Mouse (Mus musculus) spleen, postnatal 36 days (tissue): Measurements from ENCODE around the gene Pik3r1.

Source experiments
- DNase-seq, 2 experiments: peaks; one replicate each; pipeline ENCODE4 v3.0.0; 2022; ENCODE audit warnings: low spot score in 2 of 2, mixed read lengths in 1 of 2

The Pik3r1 gene

DNA sequence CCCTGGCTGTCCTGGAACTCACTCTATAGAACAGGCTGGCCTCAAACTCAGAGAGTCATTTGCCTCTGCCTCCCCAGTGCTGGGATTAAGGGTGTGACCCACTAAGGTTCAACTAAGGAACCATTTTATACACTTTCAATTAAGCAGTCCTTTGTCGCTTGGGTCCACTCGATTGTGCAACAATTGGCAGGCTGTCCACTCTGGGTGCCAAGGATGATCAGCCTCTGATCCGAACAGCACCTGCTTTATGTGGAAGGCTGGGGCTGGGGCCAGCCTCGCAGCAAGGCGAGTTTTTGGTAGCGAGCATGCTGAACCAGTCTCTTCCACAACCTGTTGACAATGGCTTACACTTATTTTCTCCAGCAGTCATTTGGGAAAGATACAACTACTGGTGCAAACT is 29.2 kb downstream of the Pik3r1 start:
- no peak for DNase-seq

DNA sequence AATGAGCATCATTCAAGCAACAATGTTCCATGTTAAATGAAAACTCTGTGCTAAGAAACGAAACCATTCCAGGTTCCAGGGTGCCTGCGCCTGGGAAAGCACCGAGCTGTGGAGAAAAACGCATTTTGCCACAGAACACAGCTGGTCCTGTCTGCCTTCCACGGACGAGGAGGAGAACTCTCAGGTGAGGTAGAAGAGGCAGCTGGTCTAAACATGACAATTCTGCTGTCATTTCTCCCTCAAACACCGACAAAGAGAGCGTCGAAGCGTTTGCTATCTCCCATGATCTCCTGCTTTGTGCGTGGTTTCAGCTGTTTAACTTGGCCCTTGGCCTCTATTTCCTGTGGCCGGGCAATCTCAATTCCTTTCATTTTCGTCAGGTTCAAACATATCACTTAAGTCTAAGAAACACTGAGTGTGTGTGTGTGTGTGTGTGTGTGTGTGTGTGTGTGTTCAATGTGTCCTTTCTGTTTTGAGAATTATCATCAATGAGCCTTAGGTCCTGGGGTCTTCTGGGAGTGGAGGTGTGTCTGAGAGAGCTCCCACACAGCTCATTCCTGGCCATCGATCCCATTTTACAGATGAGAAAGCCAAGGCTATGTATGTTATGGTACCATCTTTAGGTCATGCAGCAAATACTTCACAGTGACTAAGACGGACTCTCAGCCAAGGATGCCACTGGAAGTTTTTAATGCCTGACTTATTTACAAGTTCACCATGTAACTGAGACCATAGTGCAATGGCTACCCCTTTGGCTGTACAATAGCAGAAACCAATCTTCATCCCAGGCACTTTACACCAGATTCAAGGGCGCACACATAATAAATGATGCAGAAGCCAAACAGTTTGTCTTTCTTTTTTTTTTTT is 31.3 kb downstream of the Pik3r1 start:
- no peak for DNase-seq

DNA sequence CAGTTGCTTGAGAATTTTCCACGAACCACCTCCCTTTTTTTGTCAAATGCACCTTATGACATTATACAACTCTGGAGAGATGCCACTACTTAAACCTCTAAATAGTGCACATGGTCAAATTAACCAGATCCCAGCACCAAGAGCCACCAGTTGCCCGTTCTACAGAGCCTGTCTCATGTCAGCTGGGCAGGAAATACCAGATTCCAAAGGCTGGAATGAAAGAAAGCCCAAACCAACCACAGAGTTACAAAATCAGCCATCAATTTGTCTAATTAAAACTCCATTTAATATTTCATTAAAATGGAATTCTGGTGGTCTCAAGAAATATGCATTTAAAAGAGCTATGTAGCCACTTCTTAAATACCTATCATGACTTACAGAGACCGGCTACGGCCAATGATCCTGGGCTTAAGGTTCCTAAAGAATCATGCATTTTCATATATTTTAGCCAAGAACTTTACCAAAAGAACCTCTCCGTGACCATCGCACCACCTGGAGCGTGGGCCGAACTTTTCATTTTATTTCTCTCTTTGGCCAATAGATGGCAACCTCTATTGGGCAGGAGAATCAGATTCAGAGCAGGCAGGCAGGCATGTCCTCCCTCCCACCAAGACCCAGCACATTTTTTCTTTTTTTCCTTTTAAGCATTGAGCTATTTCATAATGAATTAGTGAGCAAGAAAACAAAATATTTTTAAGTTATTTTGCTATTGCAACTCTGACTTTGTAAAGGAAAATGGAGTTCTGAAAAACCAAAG is 32.5 kb downstream of the Pik3r1 start:
- DNase-seq: no peak

DNA sequence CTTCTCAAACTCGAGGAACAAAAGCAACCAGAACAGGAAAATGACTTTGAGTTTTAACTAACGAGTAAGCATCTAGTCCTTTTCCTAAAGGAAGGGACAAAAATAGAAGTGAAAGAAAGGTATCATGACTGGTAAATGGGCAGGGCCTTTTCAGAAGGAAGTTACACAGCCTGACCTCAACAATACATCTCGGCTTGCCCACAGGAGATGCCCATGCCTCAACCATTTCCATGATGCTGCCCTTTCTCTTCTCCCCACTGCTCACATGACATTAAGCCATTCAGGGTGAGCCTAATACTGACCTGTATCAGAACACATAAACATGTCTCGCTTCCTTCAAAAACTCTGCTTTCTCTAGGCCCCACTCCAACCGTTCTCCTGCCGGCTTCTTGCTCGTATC is 33.8 kb downstream of the Pik3r1 start:
- DNase-seq: no peak

DNA sequence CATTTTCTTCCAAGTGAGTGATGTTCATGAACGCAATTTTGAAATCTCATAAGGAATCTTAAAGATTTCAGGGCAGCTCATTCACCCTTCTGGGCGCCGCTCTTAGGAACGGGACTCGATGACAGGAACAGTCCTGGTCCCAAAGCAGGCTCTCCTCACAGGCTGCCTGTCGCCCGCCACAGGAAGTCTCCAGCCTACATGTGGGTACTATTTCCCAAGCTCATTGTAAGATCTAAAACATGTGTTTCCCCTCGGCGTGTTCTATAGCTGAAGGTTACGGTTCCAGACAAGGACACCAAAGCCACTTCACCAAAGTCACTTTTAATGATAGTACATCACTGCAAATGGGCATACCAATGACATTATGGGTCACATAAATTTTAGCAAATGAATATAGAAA is 35.3 kb downstream of the Pik3r1 start:
- DNase-seq: no peak

DNA sequence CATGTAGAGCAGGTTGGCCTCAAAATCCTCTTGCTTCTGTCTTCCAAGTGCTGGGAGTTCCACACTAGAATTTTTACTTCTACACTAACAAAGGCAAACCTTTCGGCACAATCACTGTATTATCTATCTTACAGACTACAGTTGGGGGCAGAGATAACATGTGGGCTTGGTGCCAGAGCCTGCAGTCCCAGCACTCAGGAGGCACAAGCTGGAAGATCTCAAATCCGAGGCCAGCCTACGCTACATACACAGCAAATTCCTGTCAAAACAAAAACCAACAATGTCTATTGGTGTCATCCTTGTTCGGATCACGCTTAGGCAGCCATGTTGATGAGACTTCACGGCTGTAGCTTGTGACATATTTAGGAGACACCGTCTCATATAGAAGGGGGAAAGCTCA is 36.2 kb downstream of the Pik3r1 start:
- no peak for DNase-seq

DNA sequence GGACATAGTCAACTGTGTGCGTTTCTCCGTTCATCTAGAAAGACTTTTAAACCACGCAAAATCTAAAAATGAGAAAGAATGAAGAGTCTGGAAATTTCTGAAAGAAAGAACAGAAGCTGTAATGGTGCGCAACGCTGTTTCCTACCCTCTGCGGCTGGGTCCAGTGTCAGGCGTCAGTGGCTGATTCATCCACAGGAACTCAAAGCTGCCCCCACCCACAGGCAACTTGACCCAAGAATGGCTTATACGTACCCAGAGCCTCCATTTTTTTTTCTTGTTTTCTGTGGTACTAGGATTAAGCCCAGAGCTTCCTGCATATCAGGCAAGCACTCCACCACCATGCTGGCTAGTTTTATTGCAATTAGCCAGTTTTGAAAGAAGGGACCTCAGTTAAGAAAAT is 37.7 kb downstream of the Pik3r1 start:
- DNase-seq: no peak

DNA sequence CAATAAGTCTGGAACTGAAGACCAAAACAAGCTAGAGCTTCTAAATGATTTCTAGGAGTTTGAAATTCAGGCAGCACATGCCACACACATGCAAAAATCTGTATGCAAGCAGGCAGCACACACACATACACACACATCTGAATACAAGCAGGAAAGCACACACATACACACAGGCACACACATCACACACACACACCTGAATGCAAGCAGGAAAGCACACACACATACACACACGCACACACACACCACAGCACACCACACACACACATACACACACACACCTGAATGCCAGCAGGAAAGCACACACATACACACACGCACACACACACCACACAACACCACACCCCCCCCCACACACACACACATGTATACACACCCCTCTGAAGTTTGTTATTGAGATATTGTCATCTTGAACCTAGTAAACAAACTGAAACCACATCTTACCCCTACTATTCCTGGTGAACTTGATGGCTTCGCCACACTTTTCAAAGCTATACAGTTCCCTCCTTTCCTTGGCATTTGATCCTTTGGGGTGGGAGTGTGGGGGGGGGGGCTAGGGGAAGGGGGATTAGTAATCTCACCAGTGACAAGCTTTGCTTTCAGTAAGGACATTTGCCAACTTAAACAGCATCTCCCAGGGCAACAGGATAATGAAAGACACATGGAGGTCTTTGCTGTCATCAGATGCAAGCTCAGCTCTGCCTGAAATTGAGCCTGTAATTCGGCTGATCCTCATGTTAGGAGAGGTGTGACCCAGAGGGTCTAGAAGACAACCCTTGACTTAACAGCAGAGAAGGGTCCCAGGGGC is 38.6 kb downstream of the Pik3r1 start:
- no peak for DNase-seq

DNA sequence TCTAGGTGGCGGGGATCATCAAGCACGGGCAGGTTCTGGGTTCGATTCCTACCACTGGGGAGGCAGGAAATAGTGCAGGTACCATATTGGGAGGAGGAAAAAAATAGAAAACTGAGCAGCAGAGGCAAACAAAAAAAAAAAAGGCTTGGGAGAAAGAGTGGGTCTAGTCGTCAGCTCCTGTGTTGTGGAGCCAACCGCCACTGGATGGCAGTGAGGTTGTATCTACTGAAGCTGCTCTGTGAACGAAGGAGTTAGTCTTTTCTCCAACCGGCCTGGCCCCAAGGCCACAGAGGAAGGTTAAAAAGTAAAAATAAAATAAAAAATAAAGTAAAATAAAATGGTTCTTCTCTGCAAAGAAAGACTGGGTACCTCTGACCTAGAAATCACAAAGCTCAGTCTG is 39.2 kb downstream of the Pik3r1 start:
- no peak for DNase-seq

DNA sequence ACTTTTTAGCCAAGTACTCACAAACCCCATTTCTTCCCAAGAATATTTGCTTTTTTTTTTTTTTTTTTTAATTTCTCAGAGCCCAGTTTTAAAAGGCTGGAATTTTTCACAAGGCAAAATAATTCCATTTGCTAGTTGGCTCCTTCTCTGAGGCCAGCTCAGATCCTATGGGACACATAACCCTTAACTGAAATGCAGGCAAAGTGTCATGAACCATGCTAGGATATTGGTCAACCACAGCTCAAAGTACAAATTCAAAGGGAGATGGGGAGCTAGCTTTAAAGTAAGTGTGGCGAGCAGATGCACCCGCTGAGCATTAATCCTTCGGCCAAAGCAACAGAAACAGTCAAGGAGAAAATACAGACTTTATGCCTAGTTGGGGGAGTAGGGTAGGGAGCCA is 39.7 kb downstream of the Pik3r1 start:
- no peak for DNase-seq

DNA sequence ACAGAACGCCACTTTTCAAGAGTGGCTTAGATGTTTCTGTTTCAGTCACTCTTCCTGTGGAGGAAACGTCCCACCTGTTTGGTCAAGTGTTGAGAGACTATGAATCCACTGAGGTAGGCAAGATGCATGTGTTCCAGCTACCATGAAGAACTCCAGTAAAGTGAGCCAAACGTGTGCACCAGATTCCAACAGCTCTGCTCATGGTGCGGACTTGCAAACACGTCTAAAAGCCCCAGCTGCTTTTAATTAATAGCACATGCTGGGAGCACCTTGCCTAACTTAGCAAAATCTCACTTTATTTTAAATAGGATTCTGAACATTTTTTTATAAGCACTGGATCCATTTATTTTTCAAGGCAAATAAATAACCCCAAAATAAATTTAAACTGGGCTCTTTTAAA is 40.2 kb downstream of the Pik3r1 start:
- no peak for DNase-seq

DNA sequence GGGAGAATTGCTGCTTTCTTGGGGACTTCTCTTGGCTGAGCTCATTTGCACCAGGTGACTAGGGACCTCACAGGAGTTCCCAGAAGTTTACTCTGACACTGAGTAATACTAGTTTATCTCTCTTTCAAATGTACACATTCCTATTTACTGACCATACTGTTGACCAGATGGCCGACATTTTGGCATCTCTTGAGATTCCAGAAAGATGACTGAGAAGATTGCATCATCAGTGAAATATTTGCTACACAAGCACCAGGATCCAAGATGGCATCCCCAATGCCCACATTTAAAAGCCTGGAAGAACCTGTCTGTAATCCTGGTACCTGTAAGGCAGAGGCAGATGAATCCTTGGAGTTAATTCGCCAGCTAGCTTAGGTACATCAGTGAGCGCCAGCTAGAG is 41.1 kb downstream of the Pik3r1 start:
- no peak for DNase-seq

DNA sequence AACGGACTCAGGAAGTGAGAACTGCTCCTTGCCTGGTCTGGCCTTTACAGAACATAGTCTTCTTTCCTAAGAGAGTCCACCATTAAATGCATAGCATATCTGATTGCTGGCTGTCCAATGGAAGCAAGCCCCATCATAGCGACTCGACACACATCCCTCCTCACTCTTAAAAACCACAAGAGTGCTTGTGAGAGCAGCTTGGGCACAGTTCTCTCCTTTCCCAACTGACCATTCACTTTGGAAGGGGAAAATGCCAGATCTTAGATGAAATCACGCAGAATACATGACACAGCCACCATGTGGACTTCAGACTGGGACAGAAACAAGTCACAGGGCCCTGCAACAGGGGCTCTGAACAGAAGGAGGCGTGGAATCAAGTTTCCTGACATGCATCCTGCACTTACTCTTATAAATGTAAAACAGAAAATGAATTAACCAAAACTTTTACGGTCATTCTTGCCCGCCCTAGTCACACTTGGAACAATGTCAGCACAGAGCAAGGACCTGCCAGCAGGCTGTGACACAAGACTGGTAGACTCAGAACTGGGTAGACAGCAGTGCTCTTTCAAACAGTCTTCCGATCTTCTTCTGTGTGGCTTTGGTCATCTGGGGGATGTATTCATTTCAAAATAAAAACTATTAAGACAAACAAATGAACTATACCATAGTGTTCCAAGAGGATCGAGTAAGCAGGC is 46.0 kb downstream of the Pik3r1 start:
- DNase-seq: no peak

DNA sequence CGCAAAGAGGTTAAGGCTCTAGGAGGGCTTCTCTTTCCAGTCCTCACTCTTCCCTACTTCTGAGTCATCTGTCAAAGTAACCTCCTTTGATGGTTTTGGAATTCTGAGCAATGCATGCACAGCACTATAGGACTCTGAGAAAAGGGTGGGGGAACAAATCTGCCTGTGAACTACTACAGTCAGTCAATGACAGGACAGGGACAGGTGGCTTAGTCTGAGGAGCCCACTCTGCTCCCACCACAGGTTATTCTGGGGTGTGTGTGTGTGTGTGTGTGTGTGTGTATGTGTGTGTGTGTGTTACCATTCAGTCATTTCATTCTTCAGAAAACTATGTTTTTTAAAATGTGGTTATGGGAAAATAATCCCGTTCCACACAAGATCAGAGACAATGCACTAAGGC is 46.9 kb downstream of the Pik3r1 start:
- DNase-seq: no peak

DNA sequence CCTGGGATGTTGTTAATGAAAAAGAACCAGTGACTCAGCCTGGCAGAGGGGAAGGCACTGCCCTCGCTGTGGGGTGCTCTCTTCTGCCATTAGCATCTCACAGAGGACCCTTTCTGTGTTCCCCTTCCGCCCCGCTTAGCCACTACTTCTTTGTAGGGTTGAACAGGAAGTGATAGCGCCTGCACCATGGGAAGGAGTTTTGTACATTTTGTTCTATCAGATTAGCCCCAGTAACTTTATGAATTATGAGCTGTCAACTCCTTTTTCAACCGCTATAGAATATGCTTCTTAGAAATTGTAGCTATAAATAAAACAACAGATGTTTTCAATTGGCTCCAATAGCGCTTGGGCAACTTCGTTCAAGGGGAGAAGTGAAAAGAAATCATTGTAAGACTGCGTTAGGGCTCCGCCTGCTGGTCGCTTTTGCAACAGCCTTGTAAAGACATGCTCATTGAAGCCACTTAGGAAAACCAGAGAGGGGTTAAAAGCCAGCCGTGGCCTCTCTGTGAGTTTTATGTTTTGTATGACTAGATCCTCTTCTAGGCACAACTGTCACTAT is 48.6 kb downstream of the Pik3r1 start:
- DNase-seq: peak; percentile 65 to 74

DNA sequence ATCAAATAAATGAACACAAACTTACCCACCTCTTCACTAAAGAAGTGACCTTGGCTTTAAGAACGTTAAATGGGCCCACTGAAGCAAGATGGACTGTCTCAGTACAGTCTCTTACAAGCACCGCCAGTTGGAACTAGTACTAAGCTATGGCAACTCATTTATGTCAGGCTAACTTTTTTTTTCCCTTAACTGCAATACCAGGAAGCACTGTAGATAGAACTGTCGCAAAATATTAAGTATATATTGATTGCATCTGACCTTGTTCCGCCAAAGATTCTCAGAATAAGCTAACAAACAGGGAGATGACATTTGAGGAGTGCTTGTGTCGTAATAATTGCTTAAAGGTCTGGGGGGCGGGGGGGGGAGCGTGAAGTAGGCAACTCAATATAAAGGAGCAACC is 49.3 kb downstream of the Pik3r1 start:
- DNase-seq: no peak

DNA sequence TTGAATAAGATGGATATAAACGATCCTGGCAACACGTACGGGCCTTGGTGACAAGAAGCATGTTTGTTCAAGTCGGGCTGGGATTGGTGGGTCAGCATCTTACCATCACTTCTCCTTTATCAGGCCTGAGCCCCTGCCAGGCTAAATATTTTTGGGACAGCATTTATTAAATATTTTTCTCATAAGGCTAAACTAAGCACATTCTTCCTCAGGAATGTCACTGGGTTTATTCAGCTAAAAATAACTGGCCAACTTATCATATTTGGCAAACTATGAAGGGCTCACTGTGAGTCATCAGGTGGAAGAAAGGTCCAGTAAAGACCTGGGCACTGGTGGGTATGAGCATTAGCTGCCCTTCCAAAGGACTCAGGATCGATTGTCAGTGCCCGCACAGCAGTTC is 50.2 kb downstream of the Pik3r1 start:
- no peak for DNase-seq

DNA sequence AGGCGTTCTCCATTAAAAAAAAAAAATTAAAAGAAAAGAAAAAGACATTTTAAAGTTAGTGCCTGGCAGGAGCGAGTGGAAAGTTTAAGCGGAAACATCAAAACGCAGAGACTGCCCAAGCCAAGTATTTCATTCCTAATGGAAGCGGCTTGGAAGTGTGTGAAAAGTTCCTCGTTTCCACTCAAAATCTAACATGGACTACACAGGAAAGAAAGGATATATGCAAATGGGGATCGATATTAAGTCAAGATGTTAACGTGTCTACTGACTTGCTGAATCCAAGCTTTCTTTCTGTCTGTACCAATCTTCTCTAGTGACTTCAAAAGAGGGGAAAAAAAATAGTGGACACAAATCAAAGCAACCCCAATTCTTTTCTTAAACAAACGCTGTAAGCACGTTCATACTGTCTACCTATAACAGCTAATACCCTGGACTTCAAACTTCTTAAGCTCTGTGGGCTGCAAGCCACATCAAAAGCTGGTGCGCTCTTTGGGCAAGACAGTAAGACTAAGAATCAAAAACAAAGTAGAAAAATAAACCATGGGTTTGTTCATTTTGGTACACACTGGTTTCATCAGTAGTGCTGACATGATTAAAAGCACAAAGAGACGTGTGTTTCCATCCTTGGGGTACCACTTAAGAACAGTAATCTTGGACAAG is 54.5 kb downstream of the Pik3r1 start:
- DNase-seq: no peak

DNA sequence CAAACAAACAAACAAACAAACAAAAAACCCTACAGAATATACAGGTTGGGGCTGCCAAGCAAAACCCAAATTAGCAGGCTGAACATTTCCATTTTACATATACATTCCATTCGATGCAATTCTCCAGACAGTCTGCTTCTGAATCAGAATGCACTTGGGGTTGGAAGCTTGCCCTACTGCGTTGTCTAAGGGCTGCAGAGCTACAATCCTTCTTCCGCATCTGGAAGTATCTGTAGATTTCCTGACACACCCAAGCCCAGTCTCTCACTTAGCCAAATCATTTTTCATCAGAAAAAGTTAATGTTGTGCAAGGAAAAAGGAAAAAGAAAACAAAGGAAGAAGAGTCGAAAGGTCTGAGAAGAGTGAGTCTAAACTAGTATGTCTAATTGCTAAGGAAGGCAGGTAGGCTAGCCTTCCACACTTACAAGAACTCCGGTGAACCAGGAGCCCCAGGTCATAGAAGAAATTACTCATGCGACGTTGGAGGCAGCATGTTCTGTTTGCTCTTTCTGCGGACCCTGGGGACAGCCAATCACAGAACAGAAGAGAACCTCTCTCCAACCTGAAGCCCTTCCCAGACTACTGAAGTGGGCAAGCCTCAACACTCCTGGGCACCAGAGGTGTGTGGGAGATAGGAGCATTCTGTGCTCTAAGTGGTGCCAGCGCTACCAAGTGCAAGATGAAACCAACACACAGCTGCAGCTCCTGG is 55.1 kb downstream of the Pik3r1 start:
- no peak for DNase-seq

DNA sequence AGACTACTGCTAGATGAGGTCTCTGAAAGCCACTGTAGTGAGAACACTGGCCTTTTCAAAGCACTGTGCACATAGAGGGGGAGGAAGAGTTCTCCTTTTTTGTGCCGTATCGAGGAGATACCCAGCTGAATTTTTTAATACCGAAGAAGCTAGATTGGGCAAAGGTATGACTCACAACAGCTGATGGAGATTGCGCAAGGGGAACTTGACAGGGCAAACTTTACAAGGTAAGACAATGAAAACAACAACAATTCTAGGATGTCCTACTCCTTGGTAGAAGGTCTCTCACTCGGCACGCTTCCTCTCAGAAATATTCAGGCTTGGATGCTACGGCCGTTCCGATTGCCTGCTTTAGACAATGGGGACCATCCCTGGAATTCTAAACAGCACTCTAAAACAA is 55.9 kb downstream of the Pik3r1 start:
- DNase-seq: no peak
